Mouse (Mus musculus) G1E (cell line): ENCODE measurements around the gene Aak1. TPM values are rescaled to one million over a fixed set of nuclear protein-coding genes. Genes with fewer than 3 reads are reported as not detected.

Source experiments
- ATAC-seq: 2 replicates; pipeline ENCODE4 v1.8.0; 2016; ENCODE audit warnings: mild to moderate bottlenecking; ENCODE audit not compliant: insufficient number of reproducible peaks, poor library complexity, low FRiP score, severe bottlenecking; ENCODE audit errors: extremely low read depth
- DNase-seq: peaks from one replicate; pipeline ENCODE4 v3.0.0; 2012; ENCODE audit warnings: low spot score
- H3K27me3 ChIP-seq: 2 replicates; pipeline ENCODE4 v1.6.1; 2012; ENCODE audit warnings: mild to moderate bottlenecking, low read length, inconsistent platforms; ENCODE audit not compliant: insufficient read depth
- H3K36me3 ChIP-seq: replicated peaks from 2 replicates; pipeline ENCODE3; 2012; ENCODE audit warnings: mild to moderate bottlenecking, inconsistent platforms
- H3K4me1 ChIP-seq: 2 replicates; pipeline ENCODE4 v1.6.1; 2012; ENCODE audit warnings: low read depth, low read length, inconsistent platforms, mixed read lengths; ENCODE audit not compliant: insufficient read depth
- H3K4me3 ChIP-seq: 2 replicates; pipeline ENCODE4 v1.5.1; 2012; ENCODE audit warnings: low read depth, mild to moderate bottlenecking, inconsistent platforms, low read length, moderate library complexity, mixed read lengths
- H3K9me3 ChIP-seq: replicated peaks from 2 replicates; pipeline ENCODE4 v1.6.1; 2012; ENCODE audit warnings: inconsistent platforms
- CTCF ChIP-seq: IDR thresholded peaks from 2 replicates; pipeline ENCODE4 v1.5.1; 2012; ENCODE audit warnings: low read depth, low read length, inconsistent platforms, mixed read lengths
- GATA1 ChIP-seq: IDR thresholded peaks from 2 replicates; pipeline ENCODE4 v1.6.1; 2012; ENCODE audit warnings: borderline replicate concordance, low read length, inconsistent platforms, mixed read lengths
- GATA2 ChIP-seq: IDR thresholded peaks from 2 replicates; pipeline ENCODE4 v1.6.1; 2012; ENCODE audit warnings: low read depth, low read length, inconsistent platforms, borderline replicate concordance
- POLR2AphosphoS5 ChIP-seq: IDR thresholded peaks from 2 replicates; pipeline ENCODE4 v1.6.1; 2012; ENCODE audit warnings: low read depth, low read length, inconsistent platforms; ENCODE audit not compliant: insufficient replicate concordance
- TAL1 ChIP-seq: conservative IDR thresholded peaks from 2 replicates; pipeline ENCODE4 v1.6.1; 2012; ENCODE audit warnings: low read depth, low read length, inconsistent platforms, mixed read lengths
- polyA plus RNA-seq: library from polyadenylated mRNA; stranded (reverse); fragments of >175 nt; gene quantifications from 2 replicates; pipeline ENCODE4 v1.2.3, GENCODE M21; 2012
- total RNA-seq, 2 experiments: library from RNA; stranded (forward) in 1 of 2; stranded (reverse) in 1 of 2; fragments of 200-1000 nt in 1 of 2; fragments of >200 nt in 1 of 2; fragmentation: Nextera tagmentation in 1 of 2; gene quantifications; 2 replicates each; pipeline ENCODE4 v1.2.3; 2014 to 2017

The Aak1 gene
- total and polyA plus RNA-seq, 3 experiments = 14.6 to 181 (median 41.0) TPM

- no peaks in the 10 kb centered on the region for H3K9me3 ChIP-seq
- TF ChIP-seq TAL1 = no peak
- no peak for TF ChIP-seq GATA1
- TF ChIP-seq GATA2 = no peak
- no peak for TF ChIP-seq CTCF
- no peak for TF ChIP-seq POLR2AphosphoS5
- no peak for DNase-seq
- no peak overlapping the region for H3K4me3 ChIP-seq
- H3K4me1 ChIP-seq = no peaks in the 10 kb centered on the region; the same call in 1 of the 2 replicates
- no peaks in the 10 kb centered on the region for H3K27me3 ChIP-seq
- ATAC-seq = no peak
- peaks cover 60% of the 10 kb centered on the region for H3K36me3 ChIP-seq
Observed at GRCm38 (mm10) chr6:86899965-86900364, 50.6 kb downstream of the Aak1 start.

- ATAC-seq = no peak
- no peak for DNase-seq
- TF ChIP-seq CTCF (no peak), GATA1 (no peak)
Observed at GRCm38 (mm10) chr6:86900546-86900945, 51.2 kb downstream of the Aak1 start.

GRCm38 (mm10) chr6:86905500-86905899 is 56.2 kb downstream of the Aak1 start:
- Histone ChIP-seq H3K27me3 (no peaks in the 10 kb centered on the region), H3K4me1 (peaks cover 3% of the 10 kb centered on the region; the same call in 1 of the 2 replicates), H3K9me3 (no peaks in the 10 kb centered on the region), H3K4me3 (no peak overlapping the region), H3K36me3 (peaks cover 49% of the 10 kb centered on the region)
- TF ChIP-seq CTCF = no peak
- TF ChIP-seq GATA2 = no peak
- TF ChIP-seq TAL1 = no peak
- no peak for TF ChIP-seq GATA1
- no peak for TF ChIP-seq POLR2AphosphoS5
- ATAC-seq (no peak), DNase-seq (no peak)

More at GRCm38 (mm10) chr6:86900546-86900945, 51.2 kb downstream of the Aak1 start:
- H3K4me3 ChIP-seq = no peak overlapping the region
- H3K9me3 ChIP-seq = no peaks in the 10 kb centered on the region
- no peaks in the 10 kb centered on the region; the same call in 1 of the 2 replicates for H3K4me1 ChIP-seq
- H3K36me3 ChIP-seq = peaks cover 59% of the 10 kb centered on the region
- H3K27me3 ChIP-seq = no peaks in the 10 kb centered on the region

GRCm38 (mm10) chr6:86907191-86907590 is 57.9 kb downstream of the Aak1 start:
- ATAC-seq (no peak), DNase-seq (no peak)
- TF ChIP-seq POLR2AphosphoS5 (no peak), GATA2 (no peak), CTCF (no peak)

GRCm38 (mm10) chr6:86908561-86909150 is 59.3 kb downstream of the Aak1 start:
- peaks cover 48% of the 10 kb centered on the region for H3K36me3 ChIP-seq
- no peak for ATAC-seq
- H3K4me3 ChIP-seq = no peak overlapping the region
- TF ChIP-seq TAL1 (no peak), CTCF (no peak), GATA2 (no peak), GATA1 (no peak), POLR2AphosphoS5 (no peak)
- no peaks in the 10 kb centered on the region for H3K27me3 ChIP-seq
- no peak for DNase-seq
- H3K9me3 ChIP-seq = no peaks in the 10 kb centered on the region
- H3K4me1 ChIP-seq = peaks cover 7% of the 10 kb centered on the region; the same call in 1 of the 2 replicates

More at GRCm38 (mm10) chr6:86907191-86907590, 57.9 kb downstream of the Aak1 start:
- Histone ChIP-seq H3K27me3 (no peaks in the 10 kb centered on the region), H3K4me1 (peaks cover 3% of the 10 kb centered on the region; the same call in 1 of the 2 replicates), H3K36me3 (peaks cover 55% of the 10 kb centered on the region), H3K4me3 (no peak overlapping the region), H3K9me3 (no peaks in the 10 kb centered on the region)

- no peak for ATAC-seq
- H3K9me3 ChIP-seq = no peaks in the 10 kb centered on the region
- peaks cover 10% of the 10 kb centered on the region; the same call in 1 of the 2 replicates for H3K4me1 ChIP-seq
- no peak overlapping the region for H3K4me3 ChIP-seq
- H3K27me3 ChIP-seq = no peaks in the 10 kb centered on the region
- no peak for TF ChIP-seq GATA1
- no peak for DNase-seq
- peaks cover 51% of the 10 kb centered on the region for H3K36me3 ChIP-seq
Observed at GRCm38 (mm10) chr6:86909881-86910280, 60.6 kb downstream of the Aak1 start.
